Mouse (Mus musculus) forebrain, embryonic 11.5 days (tissue): ENCODE measurements around the gene Tbx19. TPM values are rescaled to one million over a fixed set of nuclear protein-coding genes. Genes with fewer than 3 reads are reported as not detected.
A peak's percentile ranks its signal among the peaks of the same experiment; 100 is the strongest.

Source experiments
- ATAC-seq: fragments of 200-750 bp; cut with Nextera tagmentation; replicated peaks from 2 replicates; pipeline ENCODE4 v1.8.0; 2017; ENCODE audit warnings: moderate TSS enrichment; ENCODE audit not compliant: low FRiP score
- DNase-seq: peaks from one replicate; pipeline ENCODE4 v3.0.0-alpha.2; 2017; ENCODE audit warnings: low spot score
- H3K27ac ChIP-seq: fragments of 300-500 bp; sonication (generic); 2 replicates; pipeline ENCODE4 v1.5.1; 2014; ENCODE audit warnings: low read depth, low read length
- H3K27me3 ChIP-seq: fragments of 300-500 bp; sonication (generic); 2 replicates; pipeline ENCODE4 v1.6.1; 2014; ENCODE audit warnings: mild to moderate bottlenecking, low read length, mixed read lengths; ENCODE audit not compliant: control insufficient read depth, insufficient read depth
- H3K36me3 ChIP-seq: fragments of 300-500 bp; sonication (generic); 2 replicates; pipeline ENCODE4 v1.6.1; 2014; ENCODE audit warnings: mild to moderate bottlenecking, low read length, moderate library complexity, mixed read lengths; ENCODE audit not compliant: control insufficient read depth, insufficient read depth
- H3K4me1 ChIP-seq: fragments of 300-500 bp; sonication (generic); replicated peaks from 2 replicates; pipeline ENCODE4 v1.6.1; 2014; ENCODE audit warnings: low read length, mixed read lengths; ENCODE audit not compliant: control insufficient read depth, insufficient read depth
- H3K4me2 ChIP-seq: fragments of 300-500 bp; sonication (generic); 2 replicates; pipeline ENCODE4 v1.6.1; 2014; ENCODE audit warnings: low read depth, mild to moderate bottlenecking, low read length, moderate library complexity, mixed read lengths; ENCODE audit not compliant: severe bottlenecking
- H3K4me3 ChIP-seq: fragments of 300-500 bp; sonication (generic); 2 replicates; pipeline ENCODE4 v1.5.1; 2014; ENCODE audit warnings: low read depth, low read length
- H3K9ac ChIP-seq: fragments of 300-500 bp; sonication (generic); 2 replicates; pipeline ENCODE4 v1.6.1; 2014; ENCODE audit warnings: low read length
- H3K9me3 ChIP-seq: fragments of 300-500 bp; sonication (generic); 2 replicates; pipeline ENCODE4 v1.6.1; 2016; ENCODE audit warnings: low read length, mixed read lengths; ENCODE audit not compliant: control insufficient read depth
- WGBS: fragments of 180-500 bp; shearing (Covaris S2); extraction: QIAGEN DNeasy Blood & Tissue Kit; methylation state at CpG from one replicate; pipeline ENCODE4 v1.1.7; 2014; 5-methylcytosine and 5-hydroxymethylcytosine counted together
- polyA plus RNA-seq: library from polyadenylated mRNA; unstranded; fragments of >200 nt; fragmentation: Nextera tagmentation; extraction: Ambion mirVana; gene quantifications from 2 replicates; pipeline ENCODE4 v1.2.1, GENCODE M21; 2014

The Tbx19 gene
- polyA plus RNA-seq, 1 experiment from 2014 or later = not detected

DNA sequence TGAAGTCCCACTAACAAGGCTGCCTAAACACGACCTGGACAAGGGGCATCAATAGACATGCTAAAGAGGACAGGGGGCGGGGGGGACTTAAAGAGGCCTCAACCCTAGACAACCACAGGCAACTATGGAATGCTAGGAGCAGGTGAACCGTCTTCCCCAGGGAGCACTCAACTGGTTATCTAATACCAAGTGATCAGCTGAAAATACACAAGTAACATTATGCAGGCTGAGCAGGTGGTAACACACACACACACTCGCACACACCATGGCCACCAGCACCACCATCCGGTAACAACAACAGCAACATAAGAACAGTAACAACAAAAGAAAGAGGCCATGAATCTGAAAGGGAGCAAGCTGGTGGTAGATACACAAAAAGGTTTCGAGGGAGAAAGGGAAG lies 29.5 kb upstream of the Tbx19 start:
- ATAC-seq (no peak), DNase-seq (no peak)
- no peaks in the 10 kb centered on the region for H3K9me3 ChIP-seq
- H3K4me3 ChIP-seq = no peak overlapping the region
- H3K27me3 ChIP-seq = no peaks in the 10 kb centered on the region
- no peak overlapping the region for H3K9ac ChIP-seq
- no peak overlapping the region for H3K27ac ChIP-seq
- H3K4me1 ChIP-seq = peaks cover 2% of the 10 kb centered on the region; the same call in 1 of the 2 replicates
- H3K36me3 ChIP-seq = no peaks in the 10 kb centered on the region
- WGBS = 75% methylated on average over 6 of the region's 6 CpGs
- H3K4me2 ChIP-seq = no peak overlapping the region

DNA sequence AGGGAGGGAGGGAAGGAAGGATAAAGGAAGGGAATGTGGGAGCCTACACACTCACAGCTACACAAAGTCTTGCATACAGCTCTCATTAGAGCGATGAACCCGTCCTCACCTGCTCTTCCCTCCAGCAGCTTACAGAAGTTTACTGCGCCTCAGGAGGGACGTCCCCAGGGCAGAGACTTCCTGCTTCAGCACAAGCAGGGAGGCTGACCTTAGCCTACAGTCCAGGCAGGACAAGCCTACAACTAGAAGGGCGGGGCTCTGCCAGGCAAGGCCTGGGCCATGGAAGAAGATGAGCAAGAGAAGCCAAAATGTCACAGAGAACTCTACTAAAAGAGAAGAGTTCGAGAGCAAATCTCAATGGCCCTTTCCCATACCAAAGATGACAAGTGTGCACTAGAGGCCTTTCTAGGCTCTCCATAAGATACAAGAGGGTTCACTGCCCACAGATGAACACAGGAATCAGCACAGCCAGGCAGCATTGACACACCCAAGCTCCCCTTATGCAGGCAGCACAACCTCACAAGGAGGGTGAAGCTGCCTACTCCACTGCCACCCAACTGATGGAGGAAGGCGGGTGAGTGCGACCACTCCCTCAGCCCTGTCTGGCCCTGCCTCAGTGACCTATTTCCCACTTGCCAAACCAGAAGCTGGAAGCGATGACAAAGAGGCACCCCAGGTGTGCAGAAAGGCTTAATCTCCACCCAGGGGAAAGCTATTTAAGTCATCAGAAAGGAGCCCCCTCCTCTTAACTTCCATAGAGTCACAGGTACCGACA lies 28.4 kb upstream of the Tbx19 start:
- Histone ChIP-seq H3K4me3 (no peak overlapping the region), H3K27me3 (no peaks in the 10 kb centered on the region), H3K9me3 (no peaks in the 10 kb centered on the region), H3K27ac (no peak overlapping the region), H3K36me3 (no peaks in the 10 kb centered on the region), H3K4me1 (peaks cover 2% of the 10 kb centered on the region; the same call in 1 of the 2 replicates), H3K9ac (no peak overlapping the region), H3K4me2 (no peak overlapping the region)
- 73% methylated on average over 10 of the region's 10 CpGs for WGBS
- DNase-seq (peak; percentile 40), ATAC-seq (no peak)

DNA sequence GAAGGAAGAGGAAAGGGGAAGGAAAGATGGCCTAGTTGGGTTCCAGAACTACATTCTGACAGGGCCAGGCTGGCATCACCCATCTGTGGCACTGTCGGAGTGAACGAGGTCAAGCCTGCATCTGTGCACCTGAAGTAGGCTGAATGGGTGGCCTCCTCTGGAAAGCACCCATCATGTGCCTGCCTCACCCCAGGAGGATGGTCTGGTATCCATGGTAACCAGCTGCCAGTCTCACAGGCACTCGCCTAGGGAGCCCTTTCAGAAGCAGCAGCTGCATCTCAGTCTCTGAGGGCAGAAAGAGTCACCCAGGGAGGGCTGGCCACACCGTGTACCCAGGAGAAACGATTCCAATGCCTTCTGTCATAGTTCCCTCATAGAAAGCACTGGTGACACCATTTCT lies 26.8 kb upstream of the Tbx19 start:
- Histone ChIP-seq H3K27me3 (no peaks in the 10 kb centered on the region), H3K4me2 (no peak overlapping the region), H3K4me1 (peaks cover 2% of the 10 kb centered on the region; the same call in 1 of the 2 replicates), H3K27ac (no peak overlapping the region), H3K9me3 (no peaks in the 10 kb centered on the region), H3K36me3 (no peaks in the 10 kb centered on the region), H3K9ac (no peak overlapping the region), H3K4me3 (no peak overlapping the region)
- no peak for ATAC-seq
- 60% methylated on average over 5 of the region's 5 CpGs for WGBS
- DNase-seq = no peak

DNA sequence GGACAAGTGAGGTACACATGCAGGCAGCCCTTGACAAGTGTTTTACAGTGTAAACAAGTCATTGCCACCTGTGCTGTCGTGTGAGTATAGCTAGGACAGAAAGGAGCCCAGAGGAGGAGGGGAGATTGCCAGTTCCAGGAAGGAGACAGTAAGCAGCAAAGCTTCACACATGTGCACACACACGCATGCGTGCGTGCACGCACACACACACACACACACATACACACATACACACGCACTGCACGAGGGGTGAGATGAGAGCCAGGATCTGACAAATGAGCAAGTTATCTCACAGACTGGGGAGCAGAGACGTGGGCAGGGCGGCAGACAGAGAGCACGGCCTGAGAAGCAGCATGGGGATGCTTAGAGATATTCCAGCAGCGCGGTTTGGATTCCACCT lies 25.9 kb upstream of the Tbx19 start:
- DNase-seq = no peak
- no peaks in the 10 kb centered on the region for H3K27me3 ChIP-seq
- no peak overlapping the region for H3K4me2 ChIP-seq
- no peaks in the 10 kb centered on the region for H3K9me3 ChIP-seq
- H3K9ac ChIP-seq = no peak overlapping the region
- ATAC-seq = no peak
- no peak overlapping the region for H3K4me3 ChIP-seq
- no peaks in the 10 kb centered on the region for H3K36me3 ChIP-seq
- 83% methylated on average over 12 of the region's 12 CpGs for WGBS
- no peak overlapping the region for H3K27ac ChIP-seq
- peaks cover 2% of the 10 kb centered on the region; the same call in 1 of the 2 replicates for H3K4me1 ChIP-seq

DNA sequence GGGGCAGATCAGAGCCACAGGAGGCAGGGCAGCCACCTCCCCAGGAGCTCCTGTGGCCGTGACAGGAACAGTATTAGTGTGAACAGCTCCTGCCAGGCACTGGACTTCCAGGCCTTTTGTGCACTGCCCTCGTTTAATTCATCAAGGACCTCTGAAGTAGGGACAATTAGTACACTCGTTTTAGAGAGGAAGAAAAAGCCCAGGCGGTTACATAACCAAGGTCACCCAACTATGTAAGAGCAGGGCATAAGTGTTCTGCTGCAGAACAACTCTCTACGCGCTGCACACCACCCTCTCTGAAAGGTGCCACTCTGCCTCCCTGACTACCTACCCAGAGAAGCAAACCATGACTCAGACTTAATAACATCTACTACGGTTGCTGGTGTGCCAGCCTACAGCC lies 24.5 kb upstream of the Tbx19 start:
- Histone ChIP-seq H3K27ac (no peak overlapping the region), H3K4me3 (no peak overlapping the region), H3K36me3 (no peaks in the 10 kb centered on the region), H3K4me1 (peaks cover 2% of the 10 kb centered on the region; the same call in 1 of the 2 replicates), H3K9ac (no peak overlapping the region), H3K9me3 (no peaks in the 10 kb centered on the region), H3K4me2 (no peak overlapping the region), H3K27me3 (no peaks in the 10 kb centered on the region)
- peak; percentile 44 for DNase-seq
- WGBS = 57% methylated on average over 7 of the region's 7 CpGs
- ATAC-seq = no peak

DNA sequence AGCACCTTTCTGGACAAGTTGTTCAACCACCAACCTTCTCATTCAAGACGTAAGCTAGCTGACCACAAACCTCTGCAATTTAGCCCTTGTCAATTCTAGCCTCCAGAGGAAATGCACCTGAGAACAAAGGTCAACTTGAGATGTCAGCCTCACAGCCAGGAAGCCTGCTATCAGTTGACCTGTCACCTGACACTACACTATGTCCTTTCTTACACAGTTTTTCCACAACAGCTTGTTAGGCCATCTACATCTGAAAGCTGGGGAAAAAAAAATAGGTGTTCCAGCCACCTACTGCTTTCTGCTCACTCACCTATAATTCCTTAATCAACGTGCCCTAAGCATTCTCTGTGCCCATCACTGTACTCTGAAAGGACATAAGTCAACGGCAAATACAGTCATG lies 23.6 kb upstream of the Tbx19 start:
- H3K27ac ChIP-seq = no peak overlapping the region
- no peak overlapping the region for H3K9ac ChIP-seq
- no peaks in the 10 kb centered on the region for H3K9me3 ChIP-seq
- no peak for DNase-seq
- 91% methylated on average over 3 of the region's 3 CpGs for WGBS
- ATAC-seq = no peak
- no peak overlapping the region for H3K4me2 ChIP-seq
- no peaks in the 10 kb centered on the region for H3K27me3 ChIP-seq
- no peak overlapping the region for H3K4me3 ChIP-seq
- peaks cover 2% of the 10 kb centered on the region; the same call in 1 of the 2 replicates for H3K4me1 ChIP-seq
- H3K36me3 ChIP-seq = no peaks in the 10 kb centered on the region

DNA sequence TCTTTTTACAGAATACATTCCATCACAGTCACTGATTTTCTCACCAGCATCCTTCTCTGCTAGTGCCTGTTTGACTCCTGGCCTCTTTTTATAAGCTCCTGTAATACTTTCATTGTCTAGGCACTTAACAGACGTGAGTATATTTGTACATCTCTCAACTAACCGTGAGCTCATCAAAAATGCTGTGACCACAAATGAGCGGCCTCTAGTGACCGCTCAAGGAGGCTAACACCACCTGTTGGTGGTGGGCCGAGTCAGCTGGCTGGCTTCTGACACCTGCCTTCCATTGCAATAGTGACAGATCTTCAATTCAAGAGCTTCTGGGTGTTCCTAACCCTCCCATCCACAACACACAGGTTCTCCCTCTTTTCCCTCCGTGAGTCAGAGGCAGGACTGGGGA lies 22.8 kb upstream of the Tbx19 start:
- no peak for DNase-seq
- Histone ChIP-seq H3K4me2 (no peak overlapping the region), H3K36me3 (no peaks in the 10 kb centered on the region), H3K9me3 (no peaks in the 10 kb centered on the region), H3K4me1 (peaks cover 2% of the 10 kb centered on the region; the same call in 1 of the 2 replicates), H3K9ac (no peak overlapping the region), H3K4me3 (no peak overlapping the region), H3K27ac (no peak overlapping the region), H3K27me3 (no peaks in the 10 kb centered on the region)
- 89% methylated on average over 6 of the region's 6 CpGs for WGBS
- no peak for ATAC-seq

DNA sequence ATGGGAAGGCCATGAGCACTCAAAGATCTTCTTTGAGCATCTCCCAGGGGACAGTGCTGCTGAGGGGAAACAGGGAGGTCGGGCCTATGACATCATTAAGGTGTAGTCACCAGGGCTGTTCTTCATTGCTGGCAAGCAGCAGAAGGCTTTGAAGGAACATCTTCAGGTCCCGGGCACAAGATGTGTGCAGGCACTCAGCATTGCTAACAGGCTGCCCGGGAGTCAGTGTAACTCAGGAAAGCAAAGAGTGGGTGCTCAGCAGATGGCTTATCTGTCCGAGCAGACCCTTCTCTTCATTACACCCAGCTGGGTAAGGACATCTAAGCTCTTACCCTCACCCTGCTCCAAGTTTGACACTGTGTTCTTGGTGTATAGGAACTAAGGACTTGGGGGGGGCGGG lies 18.7 kb upstream of the Tbx19 start:
- H3K9ac ChIP-seq = no peak overlapping the region
- no peaks in the 10 kb centered on the region for H3K36me3 ChIP-seq
- no peak for ATAC-seq
- no peaks in the 10 kb centered on the region for H3K9me3 ChIP-seq
- H3K4me1 ChIP-seq = no peaks in the 10 kb centered on the region
- WGBS = 84% methylated on average over 5 of the region's 5 CpGs
- no peak overlapping the region for H3K4me3 ChIP-seq
- no peak overlapping the region for H3K27ac ChIP-seq
- no peak overlapping the region for H3K4me2 ChIP-seq
- H3K27me3 ChIP-seq = no peaks in the 10 kb centered on the region
- peak; percentile 41 for DNase-seq

DNA sequence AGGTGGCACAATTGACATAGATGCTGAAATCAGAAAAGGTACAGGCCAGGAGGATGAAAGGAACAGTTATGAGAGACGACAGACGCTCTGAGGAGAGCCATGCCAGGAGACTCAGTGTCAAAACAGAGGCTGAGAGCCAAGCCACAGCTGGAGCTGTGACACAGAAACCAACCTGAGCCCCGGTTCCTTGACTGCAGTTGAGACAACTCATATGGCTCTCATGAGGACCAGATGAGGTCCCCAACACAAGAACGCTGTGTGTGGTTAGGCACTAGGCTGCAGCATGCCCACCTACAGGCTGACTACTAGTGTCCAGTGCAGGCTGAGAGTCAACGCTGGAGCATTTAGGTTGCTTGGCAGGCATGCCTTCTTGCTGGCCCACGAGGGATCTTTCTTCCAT lies 17.5 kb upstream of the Tbx19 start:
- H3K36me3 ChIP-seq = no peaks in the 10 kb centered on the region
- no peak overlapping the region for H3K4me3 ChIP-seq
- H3K27ac ChIP-seq = no peak overlapping the region
- WGBS = 84% methylated on average over 6 of the region's 6 CpGs
- H3K4me1 ChIP-seq = no peaks in the 10 kb centered on the region
- H3K4me2 ChIP-seq = no peak overlapping the region
- DNase-seq (peak; percentile 46), ATAC-seq (no peak)
- H3K27me3 ChIP-seq = no peaks in the 10 kb centered on the region
- no peaks in the 10 kb centered on the region for H3K9me3 ChIP-seq
- H3K9ac ChIP-seq = no peak overlapping the region
